Mouse (Mus musculus) myocyte (in vitro differentiated cells): ENCODE data around the gene Gemin2. TPM values are rescaled to one million over a fixed set of nuclear protein-coding genes. Genes with fewer than 3 reads are reported as not detected.
"Not testable (repeated sequence)": the region's sequence is repeated elsewhere in the genome, so short reads cannot be mapped to it uniquely, and the experiment has no call there.

Source experiments
- H3K27me3 ChIP-seq: one replicate; pipeline ENCODE4 v1.6.1; 2011; ENCODE audit not compliant: control insufficient read depth, insufficient read depth, insufficient read length
- H3K36me3 ChIP-seq: one replicate; pipeline ENCODE4 v1.6.1; 2011; ENCODE audit not compliant: control insufficient read depth, insufficient read depth
- H3K4me2 ChIP-seq: one replicate; pipeline ENCODE4 v1.6.1; 2011; ENCODE audit warnings: low read depth, control low read depth
- H3K4me3 ChIP-seq: one replicate; pipeline ENCODE4 v1.5.1; 2011; ENCODE audit warnings: mild to moderate bottlenecking, control low read depth, moderate library complexity
- H3K79me2 ChIP-seq: one replicate; pipeline ENCODE4 v1.6.1; 2011; ENCODE audit not compliant: control insufficient read depth, insufficient read depth
- H3ac ChIP-seq: one replicate; pipeline ENCODE4 v1.6.1; 2011; ENCODE audit not compliant: control insufficient read depth, insufficient read length
- CEBPB ChIP-seq: IDR thresholded peaks from 2 replicates; pipeline ENCODE4 v1.6.1; 2011; ENCODE audit warnings: mild to moderate bottlenecking, moderate library complexity; ENCODE audit not compliant: poor library complexity, insufficient read depth, severe bottlenecking
- E2F4 ChIP-seq: IDR thresholded peaks from one replicate; pipeline ENCODE4 v1.6.1; 2011; ENCODE audit warnings: mild to moderate bottlenecking, control low read depth, moderate library complexity; ENCODE audit not compliant: insufficient read depth
- MAX ChIP-seq: IDR thresholded peaks from one replicate; pipeline ENCODE4 v1.6.1; 2011; ENCODE audit warnings: low read depth, mild to moderate bottlenecking, control low read depth
- MYOD1 ChIP-seq, 3 experiments: IDR thresholded peaks; one replicate each; pipeline ENCODE4 v1.6.1; 2011; ENCODE audit warnings: control low read depth in 2 of 3, low read depth in 2 of 3, mild to moderate bottlenecking in 2 of 3, moderate library complexity in 1 of 3; ENCODE audit not compliant: insufficient read length in 2 of 3, control insufficient read depth in 1 of 3
- MYOG ChIP-seq, 3 experiments: IDR thresholded peaks; one replicate each; pipeline ENCODE4 v1.6.1; 2011; ENCODE audit warnings: control low read depth in 2 of 3, low read depth in 2 of 3, mild to moderate bottlenecking in 2 of 3; ENCODE audit not compliant: insufficient read length in 2 of 3, control insufficient read depth in 1 of 3, insufficient read depth in 1 of 3
- POLR2A ChIP-seq: IDR thresholded peaks from one replicate; pipeline ENCODE4 v1.6.1; 2011; ENCODE audit warnings: low read depth, mild to moderate bottlenecking, control low read depth, moderate library complexity; ENCODE audit not compliant: insufficient read length
- POLR2AphosphoS2 ChIP-seq: IDR thresholded peaks from one replicate; pipeline ENCODE4 v1.6.1; 2011; ENCODE audit warnings: low read depth, control low read depth; ENCODE audit not compliant: insufficient read length
- REST ChIP-seq: IDR thresholded peaks from one replicate; pipeline ENCODE4 v1.6.1; 2011; ENCODE audit warnings: mild to moderate bottlenecking, control low read depth, moderate library complexity; ENCODE audit not compliant: insufficient read depth, insufficient read length
- SRF ChIP-seq: IDR thresholded peaks from one replicate; pipeline ENCODE4 v1.6.1; 2011; ENCODE audit warnings: low read depth; ENCODE audit not compliant: control insufficient read depth, insufficient read length
- TCF12 ChIP-seq: IDR thresholded peaks from one replicate; pipeline ENCODE4 v1.6.1; 2011; ENCODE audit warnings: mild to moderate bottlenecking, control low read depth; ENCODE audit not compliant: poor library complexity, insufficient read depth, severe bottlenecking
- TCF3 ChIP-seq: IDR thresholded peaks from one replicate; pipeline ENCODE4 v1.6.1; 2011; ENCODE audit warnings: low read depth, control low read depth; ENCODE audit not compliant: insufficient read length
- USF1 ChIP-seq: IDR thresholded peaks from one replicate; pipeline ENCODE4 v1.6.1; 2011; ENCODE audit warnings: low read depth, mild to moderate bottlenecking, control low read depth, moderate library complexity
- polyA plus RNA-seq: library from polyadenylated mRNA; unstranded; fragments of >200 nt; fragmentation: generic; extraction: Trizol; gene quantifications from one replicate; pipeline ENCODE4 v1.2.1, GENCODE M21; 2012; ENCODE audit warnings: missing spikeins

Gemin2 gene
- polyA plus RNA-seq, 1 experiment, result 10.2 TPM

- Histone ChIP-seq H3K4me3 (no peak overlapping the region), H3K27me3 (no peaks in the 10 kb centered on the region), H3ac (no peak overlapping the region), H3K4me2 (no peak overlapping the region), H3K79me2 (peaks cover 90% of the 10 kb centered on the region), H3K36me3 (peaks cover 5% of the 10 kb centered on the region)
- TF ChIP-seq MYOD1 (IDR thresholded peaks at IDR 0.05; ENCODE audit: control insufficient read depth in 1 of 3, insufficient read length in 2 of 3, low read depth in 2 of 3), result no peak
- TF ChIP-seq POLR2A, result no peak
- no peak for TF ChIP-seq MAX
- no peak for TF ChIP-seq TCF12
- TF ChIP-seq REST, result no peak
- no peak for TF ChIP-seq USF1
- no peak for TF ChIP-seq SRF
- TF ChIP-seq POLR2AphosphoS2, result no peak
- no peak for TF ChIP-seq MYOG (IDR thresholded peaks at IDR 0.05; ENCODE audit: control insufficient read depth in 1 of 3, insufficient read depth in 1 of 3, insufficient read length in 2 of 3, low read depth in 2 of 3)
- no peak for TF ChIP-seq E2F4
- no peak for TF ChIP-seq CEBPB
- TF ChIP-seq TCF3, result no peak
These were observed 43.0 kb downstream of the Gemin2 start for GRCm38 (mm10) chr12:59056222-59056621.

GRCm38 (mm10) chr12:59058242-59058641, 45.0 kb downstream of the Gemin2 start:
- H3ac ChIP-seq, H3K27me3 ChIP-seq, H3K4me3 ChIP-seq, H3K4me2 ChIP-seq, H3K36me3 ChIP-seq: not testable (repeated sequence)
- H3K79me2 ChIP-seq, result peaks cover 78% of the 10 kb centered on the region

- H3ac ChIP-seq, result peak overlapping the region; percentile 80
- H3K36me3 ChIP-seq, result peaks cover 5% of the 10 kb centered on the region
- TF ChIP-seq MYOG (IDR thresholded peaks at IDR 0.05; ENCODE audit: control insufficient read depth in 1 of 3, insufficient read depth in 1 of 3, insufficient read length in 2 of 3, low read depth in 2 of 3) (no peak), TCF12 (no peak), CEBPB (no peak)
- peak overlapping the region; percentile 85 for H3K4me3 ChIP-seq
- H3K27me3 ChIP-seq, result no peaks in the 10 kb centered on the region
- H3K79me2 ChIP-seq, result peaks cover 58% of the 10 kb centered on the region
- peak overlapping the region; percentile 80 for H3K4me2 ChIP-seq
These were observed 47.1 kb downstream of the Gemin2 start for GRCm38 (mm10) chr12:59060322-59060721.

GRCm38 (mm10) chr12:59060993-59061595, 47.9 kb downstream of the Gemin2 start, which contains the start of gene Trappc6b:
TSS of gene Trappc6b (minus strand) at chr12:59061472.
- peak within 1 kb of the TSS; percentile 80 for H3K4me2 ChIP-seq
- H3K36me3 ChIP-seq, result peaks cover 4% of the 10 kb centered on the region
- H3ac ChIP-seq, result peak within 1 kb of the TSS; percentile 80
- TF ChIP-seq POLR2A (peak; percentile 79), E2F4 (no peak), MAX (no peak), MYOG (IDR thresholded peaks at IDR 0.05; ENCODE audit: control insufficient read depth in 1 of 3, insufficient read depth in 1 of 3, insufficient read length in 2 of 3, low read depth in 2 of 3) (no peak), USF1 (no peak), MYOD1 (IDR thresholded peaks at IDR 0.05; ENCODE audit: control insufficient read depth in 1 of 3, insufficient read length in 2 of 3, low read depth in 2 of 3) (no peak), POLR2AphosphoS2 (peak; percentile 88), SRF (no peak)
- peaks cover 50% of the 10 kb centered on the region for H3K79me2 ChIP-seq
- H3K27me3 ChIP-seq, result no peaks in the 10 kb centered on the region
- peak within 1 kb of the TSS; percentile 85 for H3K4me3 ChIP-seq

GRCm38 (mm10) chr12:59064837-59065236, 51.6 kb downstream of the Gemin2 start:
- Histone ChIP-seq H3K36me3 (peaks cover 18% of the 10 kb centered on the region), H3K4me2 (no peak overlapping the region), H3K79me2 (peaks cover 38% of the 10 kb centered on the region), H3ac (no peak overlapping the region), H3K27me3 (no peaks in the 10 kb centered on the region), H3K4me3 (no peak overlapping the region)
- TF ChIP-seq TCF12 (no peak), E2F4 (no peak), MYOD1 (IDR thresholded peaks at IDR 0.05; ENCODE audit: control insufficient read depth in 1 of 3, insufficient read length in 2 of 3, low read depth in 2 of 3) (no peak), POLR2A (no peak), REST (no peak), MAX (no peak), SRF (no peak), MYOG (IDR thresholded peaks at IDR 0.05; ENCODE audit: control insufficient read depth in 1 of 3, insufficient read depth in 1 of 3, insufficient read length in 2 of 3, low read depth in 2 of 3) (no peak), TCF3 (no peak), POLR2AphosphoS2 (no peak)
